Mouse (Mus musculus): ENCODE data around the gene Maml3.

DNA sequence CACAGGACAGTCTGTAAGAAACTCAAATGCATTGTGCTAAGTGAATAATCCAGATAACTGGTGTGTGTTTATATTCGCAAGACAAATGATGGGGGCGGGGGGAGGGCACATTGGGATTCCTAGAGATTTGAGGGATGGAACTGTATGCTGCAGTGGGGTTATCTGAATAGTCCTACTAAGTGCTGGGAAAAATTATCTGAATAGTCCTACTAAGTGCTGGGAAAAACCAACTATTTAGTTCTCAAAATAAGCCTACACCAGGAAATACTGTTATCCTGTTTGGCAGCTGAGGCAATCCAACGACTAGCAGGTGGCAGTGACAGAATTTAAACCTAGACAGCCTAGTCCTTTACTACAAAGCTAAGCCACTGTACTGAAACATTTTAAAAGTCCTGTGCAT, 62.2 kb downstream of the Maml3 start:
- TF ChIP-seq CTCF (IDR thresholded peaks at IDR 0.05) (no peak), EP300 (IDR thresholded peaks at IDR 0.05) (no peak)

Measured in lung, postnatal 0 days (tissue).